Mouse (Mus musculus) liver, adult 2 months (tissue): Measurements from ENCODE around the gene Rpl34.

Source experiments
- CTCF ChIP-seq: fragments of 200-500 bp; IDR thresholded peaks from 2 replicates; pipeline ENCODE4 v1.5.1; 2011; ENCODE audit warnings: low read depth, low read length, control low read depth
- POLR2A ChIP-seq: fragments of 200-500 bp; IDR thresholded peaks from 2 replicates; pipeline ENCODE4 v1.6.1; 2011; ENCODE audit warnings: low read length, control low read depth; ENCODE audit not compliant: insufficient read depth; ENCODE audit errors: extremely low read depth

DNA sequence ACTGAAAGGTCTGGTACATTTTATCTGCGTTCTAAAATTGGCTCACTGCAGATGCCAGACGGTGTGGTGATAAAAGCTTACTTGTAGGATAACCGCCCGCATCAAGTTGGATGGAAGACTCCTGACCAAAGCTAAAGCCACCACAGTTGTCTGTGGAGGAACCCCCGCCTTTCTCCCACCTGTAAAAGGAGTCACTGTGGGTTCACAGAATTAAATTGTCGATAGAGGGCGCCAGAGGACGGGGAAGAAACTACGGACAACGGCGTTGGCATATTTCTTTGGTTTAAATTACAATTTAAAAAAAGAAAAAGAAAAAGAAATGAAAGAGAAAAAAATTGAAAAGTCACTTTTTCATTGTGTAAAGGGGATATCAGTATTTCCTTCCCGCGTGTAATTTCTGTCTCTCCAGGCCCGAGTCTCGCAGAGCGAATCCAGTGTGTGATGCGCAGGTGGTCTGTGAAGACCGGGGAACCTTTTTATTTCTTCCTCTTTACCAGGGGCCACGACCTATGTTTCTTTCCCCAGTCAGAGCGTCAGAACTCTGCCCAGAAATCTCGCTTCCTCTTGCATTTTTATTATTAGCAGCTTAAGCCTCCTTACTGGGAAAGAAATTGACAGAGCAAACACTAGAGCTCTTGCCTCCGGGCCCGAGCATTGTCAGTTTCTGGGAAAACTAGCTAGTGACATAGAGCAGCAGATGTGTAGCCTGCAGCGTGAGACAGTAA is 30.7 kb upstream of the Rpl34 start:
- TF ChIP-seq CTCF (peak; percentile 49; the same call in 1 of the 2 replicates), POLR2A (no peak)
